Mouse (Mus musculus) midbrain, embryonic 10.5 days (tissue): Measurements from ENCODE around the gene Prkcg. TPM values are rescaled to one million over a fixed set of nuclear protein-coding genes. Genes with fewer than 3 reads are reported as not detected.
A peak's percentile ranks its signal among the peaks of the same experiment; 100 is the strongest.
"Not testable (repeated sequence)": the region's sequence is repeated elsewhere in the genome, so short reads cannot be mapped to it uniquely, and the experiment has no call there.

ENCODE experiments used
- DNase-seq: peaks from one replicate; pipeline ENCODE4 v3.0.0-alpha.2; 2017; ENCODE audit warnings: low spot score
- H3K27ac ChIP-seq: fragments of 300-500 bp; sonication (generic); replicated peaks from 2 replicates; pipeline ENCODE4 v1.5.1; 2016; ENCODE audit warnings: mild to moderate bottlenecking
- H3K27me3 ChIP-seq: fragments of 300-500 bp; sonication (generic); 2 replicates; pipeline ENCODE4 v1.6.1; 2016; ENCODE audit warnings: low read depth, mild to moderate bottlenecking; ENCODE audit not compliant: poor library complexity, severe bottlenecking
- H3K36me3 ChIP-seq: fragments of 300-500 bp; sonication (generic); 2 replicates; pipeline ENCODE4 v1.6.1; 2016; ENCODE audit warnings: mild to moderate bottlenecking, moderate library complexity
- H3K4me1 ChIP-seq: fragments of 300-500 bp; sonication (generic); 2 replicates; pipeline ENCODE4 v1.6.1; 2016
- H3K4me3 ChIP-seq: fragments of 300-500 bp; sonication (generic); 2 replicates; pipeline ENCODE4 v1.5.1; 2016; ENCODE audit warnings: mild to moderate bottlenecking, moderate library complexity
- H3K9me3 ChIP-seq: fragments of 300-500 bp; sonication (generic); replicated peaks from 2 replicates; pipeline ENCODE4 v1.6.1; 2016; ENCODE audit warnings: mild to moderate bottlenecking
- WGBS: fragments of 180-500 bp; shearing (Covaris S2); methylation state at CpG from one replicate; pipeline ENCODE4 v1.1.7; 2016; 5-methylcytosine and 5-hydroxymethylcytosine counted together
- polyA plus RNA-seq: library from polyadenylated mRNA; unstranded; fragments of >200 nt; fragmentation: Nextera tagmentation; extraction: Ambion mirVana; gene quantifications from 2 replicates; pipeline ENCODE4 v1.2.1, GENCODE M21; 2016

Gene Prkcg
- polyA plus RNA-seq, 1 experiment from 2014 or later = 1.2 TPM

DNA sequence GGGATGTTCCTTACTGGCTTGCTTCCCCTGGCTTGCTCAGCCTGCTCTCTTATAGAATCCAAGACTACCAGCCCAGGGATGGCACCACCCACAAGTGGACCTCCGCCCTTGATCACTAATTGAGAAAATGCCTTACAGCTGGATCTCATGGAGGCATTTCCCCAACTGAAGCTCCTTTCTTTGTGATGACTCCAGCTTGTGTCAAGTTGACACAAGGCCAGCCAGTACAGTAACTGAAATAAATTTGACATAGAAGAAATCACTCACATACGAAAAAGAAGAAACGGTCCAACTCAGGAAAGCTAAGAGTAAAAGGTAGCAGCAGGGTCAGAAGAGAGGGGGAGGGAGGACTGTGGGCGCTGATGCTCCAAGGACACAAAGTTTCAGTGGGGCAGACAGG is 12.2 kb upstream of the Prkcg start:
- 62% methylated on average over 4 of the region's 4 CpGs for WGBS
- not testable (repeated sequence) for H3K36me3 ChIP-seq, H3K27me3 ChIP-seq, H3K9me3 ChIP-seq, H3K4me3 ChIP-seq, H3K4me1 ChIP-seq, DNase-seq
- 0 out of 2 replicates have a peak overlapping the region, but pooled peaks have one; percentile 13 for H3K27ac ChIP-seq

DNA sequence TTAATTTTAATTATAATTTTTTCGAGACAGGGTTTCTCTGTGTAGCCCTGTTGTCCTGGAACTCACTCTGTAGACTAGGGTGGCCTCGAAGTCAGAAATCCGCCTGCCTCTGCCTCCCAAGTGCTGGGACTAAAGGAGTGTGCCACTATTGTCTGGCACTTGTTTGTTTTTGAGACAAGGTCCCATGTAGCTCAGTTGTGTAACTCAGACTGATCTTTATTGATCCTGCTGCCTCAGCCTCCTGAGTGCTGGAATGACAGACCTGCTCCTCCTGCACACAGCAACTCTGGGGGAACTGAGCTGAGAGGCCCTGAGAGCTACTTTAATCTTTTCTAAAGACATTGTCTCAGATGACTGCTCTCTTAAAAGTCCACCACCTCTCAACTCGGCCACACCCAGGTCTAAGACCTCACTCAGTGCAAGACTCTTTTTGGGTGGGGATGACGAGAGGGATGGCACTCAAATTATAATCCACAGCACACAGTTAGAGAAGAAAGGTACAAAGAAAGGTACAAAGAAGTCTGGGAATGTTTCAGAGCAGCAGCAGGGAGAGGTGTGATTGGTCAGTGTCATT is 8.8 kb upstream of the Prkcg start:
- 0 out of 2 replicates have a peak, but pooled peaks cover 4% of the 10 kb centered on the region for H3K4me1 ChIP-seq
- H3K27ac ChIP-seq = no peak overlapping the region
- H3K9me3 ChIP-seq = no peaks in the 10 kb centered on the region
- H3K4me3 ChIP-seq = no peak overlapping the region
- H3K27me3 ChIP-seq = no peaks in the 10 kb centered on the region
- DNase-seq = no peak
- WGBS = 70% methylated on average over 5 of the region's 5 CpGs
- H3K36me3 ChIP-seq = no peaks in the 10 kb centered on the region

DNA sequence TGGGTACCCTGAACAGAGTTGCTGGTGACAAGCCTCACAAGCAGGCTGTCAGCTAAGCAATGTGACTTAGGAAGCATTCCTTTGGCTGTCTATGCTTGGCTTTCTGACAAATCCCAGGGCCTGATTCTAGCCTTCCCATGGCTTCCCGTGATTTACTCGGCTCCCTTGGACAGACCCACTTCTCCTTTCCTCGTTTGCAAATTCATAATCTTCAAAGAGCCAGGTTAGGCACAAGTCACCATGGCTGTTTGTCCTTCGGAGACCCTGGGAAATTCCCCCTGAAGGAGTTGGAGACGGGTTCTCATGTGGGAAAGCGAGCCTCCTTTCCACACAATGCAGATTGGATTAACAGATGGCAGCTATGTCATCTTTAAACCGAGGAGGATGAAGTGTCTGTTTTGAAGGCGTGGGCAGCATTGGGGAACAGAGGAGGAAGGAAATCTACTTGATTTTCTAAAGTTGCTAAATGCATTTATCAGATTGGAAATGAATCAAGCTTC is 8.3 kb upstream of the Prkcg start:
- Histone ChIP-seq H3K36me3 (no peaks in the 10 kb centered on the region), H3K4me1 (0 out of 2 replicates have a peak, but pooled peaks cover 4% of the 10 kb centered on the region), H3K27ac (no peak overlapping the region), H3K9me3 (no peaks in the 10 kb centered on the region), H3K27me3 (no peaks in the 10 kb centered on the region), H3K4me3 (no peak overlapping the region)
- 61% methylated on average over 8 of the region's 8 CpGs for WGBS
- DNase-seq = no peak

DNA sequence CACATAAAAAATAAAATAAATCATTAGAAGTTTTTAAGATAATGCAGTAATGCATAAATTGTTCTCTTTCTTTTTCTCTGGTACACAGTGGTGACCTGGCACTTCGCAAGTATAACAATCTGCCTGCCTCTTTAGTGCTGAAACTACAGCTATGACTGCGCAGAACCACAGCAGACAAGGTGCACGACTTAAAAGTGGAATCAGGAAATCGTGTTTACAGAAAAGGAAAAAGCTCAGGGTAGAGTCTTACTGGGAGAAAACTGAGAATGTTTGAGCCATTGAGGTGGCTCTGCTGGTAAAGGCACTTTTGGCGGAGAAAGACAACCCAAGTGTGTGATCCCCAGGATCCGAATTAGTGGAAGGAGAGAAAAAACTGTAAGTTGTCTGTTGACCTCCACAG is 7.2 kb upstream of the Prkcg start:
- no peak for DNase-seq
- H3K4me3 ChIP-seq = no peak overlapping the region
- H3K9me3 ChIP-seq = no peaks in the 10 kb centered on the region
- H3K4me1 ChIP-seq = 0 out of 2 replicates have a peak, but pooled peaks cover 4% of the 10 kb centered on the region
- 84% methylated on average over 6 of the region's 6 CpGs for WGBS
- no peaks in the 10 kb centered on the region for H3K27me3 ChIP-seq
- no peaks in the 10 kb centered on the region for H3K36me3 ChIP-seq
- no peak overlapping the region for H3K27ac ChIP-seq

DNA sequence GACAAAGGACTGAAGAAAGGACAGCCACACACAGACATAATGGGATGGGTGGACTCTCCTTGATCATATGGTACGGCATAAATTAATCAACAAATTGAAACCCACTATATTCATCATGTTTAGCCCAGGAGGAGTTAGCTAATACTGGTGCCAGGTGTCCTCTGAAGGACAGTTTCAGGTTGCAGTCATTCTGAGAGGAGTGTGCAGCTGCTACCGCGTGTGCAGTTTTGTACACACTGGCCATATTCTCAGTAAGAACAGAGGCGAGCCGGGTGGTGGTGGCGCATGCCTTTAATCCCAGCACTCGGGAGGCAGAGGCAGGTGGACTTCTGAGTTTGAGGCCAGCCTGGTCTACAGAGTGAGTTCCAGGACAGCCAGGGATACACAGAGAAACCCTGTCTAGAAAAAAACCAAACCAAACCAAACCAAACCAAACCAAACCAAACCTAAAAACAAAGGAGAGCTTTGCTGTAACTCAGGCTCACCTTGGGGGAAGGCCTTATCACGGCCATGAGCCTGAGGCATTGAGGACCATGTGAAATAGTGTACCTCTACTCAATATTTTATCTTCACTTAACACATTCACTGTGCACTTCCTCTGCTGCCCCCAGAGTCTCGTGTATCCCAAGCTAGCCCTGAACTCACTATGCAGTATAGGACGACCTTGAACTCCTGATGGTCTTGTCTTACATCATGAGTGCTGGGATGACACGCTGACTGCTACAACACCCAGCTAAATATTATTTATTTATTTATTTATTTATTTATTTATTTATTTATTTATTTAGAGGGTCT is 5.7 kb upstream of the Prkcg start:
- DNase-seq = no peak
- Histone ChIP-seq H3K4me3 (no peak overlapping the region), H3K27ac (no peak overlapping the region), H3K36me3 (no peaks in the 10 kb centered on the region), H3K4me1 (no peaks in the 10 kb centered on the region), H3K9me3 (no peaks in the 10 kb centered on the region), H3K27me3 (no peaks in the 10 kb centered on the region)
- 90% methylated on average over 11 of the region's 11 CpGs for WGBS

DNA sequence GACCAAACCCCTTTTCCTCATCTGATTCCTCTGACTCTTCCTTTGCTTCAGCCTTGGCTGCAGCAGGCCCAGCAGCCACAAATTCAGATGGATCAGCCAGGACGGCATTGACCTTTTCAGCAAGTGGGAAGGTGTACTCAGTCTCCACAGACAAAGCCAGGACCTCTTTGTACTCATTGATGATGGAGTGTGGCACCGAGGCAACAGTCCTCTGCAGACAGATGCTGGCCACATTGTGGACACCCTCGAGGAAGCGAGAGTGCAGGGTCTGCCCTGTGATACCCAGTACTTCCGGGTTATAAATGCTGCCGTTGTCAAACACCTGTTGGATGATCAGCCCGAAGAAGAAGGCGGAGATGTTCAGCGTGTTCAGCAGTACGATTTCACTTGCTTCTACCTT is 4.4 kb upstream of the Prkcg start:
- Histone ChIP-seq H3K27ac (no peak overlapping the region), H3K9me3 (no peaks in the 10 kb centered on the region), H3K4me1 (peaks cover 9% of the 10 kb centered on the region), H3K27me3 (no peaks in the 10 kb centered on the region), H3K4me3 (no peak overlapping the region), H3K36me3 (no peaks in the 10 kb centered on the region)
- WGBS = 84% methylated on average over 10 of the region's 10 CpGs
- no peak for DNase-seq

DNA sequence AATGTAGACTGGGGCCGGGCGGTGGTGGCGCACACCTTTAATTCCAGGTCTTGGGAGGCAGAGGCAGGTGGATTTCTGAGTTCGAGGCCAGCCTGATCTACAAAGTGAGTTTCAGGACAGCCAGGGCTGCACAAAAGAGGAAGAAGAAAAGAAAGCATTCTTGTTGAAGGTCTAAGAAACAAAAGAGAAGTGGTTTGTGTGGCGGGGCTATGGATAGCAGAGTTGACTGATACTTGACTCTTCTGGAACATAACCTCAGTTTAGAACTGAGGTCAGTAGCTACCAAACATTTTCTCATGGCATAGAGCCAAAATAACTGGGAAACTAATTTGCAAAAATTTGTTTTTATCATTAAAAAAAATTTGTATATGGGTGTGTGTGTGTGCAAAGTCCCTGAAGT is 2.9 kb upstream of the Prkcg start:
- Histone ChIP-seq H3K4me3 (no peak overlapping the region), H3K9me3 (no peaks in the 10 kb centered on the region), H3K36me3 (no peaks in the 10 kb centered on the region), H3K4me1 (peaks cover 24% of the 10 kb centered on the region), H3K27ac (no peak overlapping the region), H3K27me3 (no peaks in the 10 kb centered on the region)
- DNase-seq = no peak
- 90% methylated on average over 5 of the region's 5 CpGs for WGBS

DNA sequence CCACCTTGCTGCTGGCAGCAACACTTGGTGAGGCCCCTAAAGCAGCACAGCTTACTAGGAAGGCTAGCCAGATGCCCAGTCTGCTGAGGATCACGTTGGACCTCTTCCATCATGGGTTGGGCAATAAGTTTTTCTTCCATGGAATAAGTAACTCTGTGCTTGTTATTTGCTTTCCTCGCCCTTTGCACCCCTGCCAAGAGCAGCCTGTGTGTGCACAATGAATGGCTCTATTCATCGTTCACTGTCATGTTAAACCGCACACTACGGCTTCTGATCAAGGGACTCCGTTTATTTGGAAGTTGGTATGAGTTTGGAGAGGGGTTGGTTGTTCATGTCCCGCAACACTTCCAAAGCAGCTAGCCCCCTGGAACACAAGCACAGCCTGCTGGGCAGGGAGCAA is 1.8 kb upstream of the Prkcg start:
- no peak for DNase-seq
- Histone ChIP-seq H3K4me3 (no peak overlapping the region), H3K9me3 (no peaks in the 10 kb centered on the region), H3K36me3 (no peaks in the 10 kb centered on the region), H3K27ac (no peak overlapping the region), H3K4me1 (peaks cover 33% of the 10 kb centered on the region), H3K27me3 (no peaks in the 10 kb centered on the region; the same call in 1 of the 2 replicates)
- WGBS = 81% methylated on average over 7 of the region's 7 CpGs

DNA sequence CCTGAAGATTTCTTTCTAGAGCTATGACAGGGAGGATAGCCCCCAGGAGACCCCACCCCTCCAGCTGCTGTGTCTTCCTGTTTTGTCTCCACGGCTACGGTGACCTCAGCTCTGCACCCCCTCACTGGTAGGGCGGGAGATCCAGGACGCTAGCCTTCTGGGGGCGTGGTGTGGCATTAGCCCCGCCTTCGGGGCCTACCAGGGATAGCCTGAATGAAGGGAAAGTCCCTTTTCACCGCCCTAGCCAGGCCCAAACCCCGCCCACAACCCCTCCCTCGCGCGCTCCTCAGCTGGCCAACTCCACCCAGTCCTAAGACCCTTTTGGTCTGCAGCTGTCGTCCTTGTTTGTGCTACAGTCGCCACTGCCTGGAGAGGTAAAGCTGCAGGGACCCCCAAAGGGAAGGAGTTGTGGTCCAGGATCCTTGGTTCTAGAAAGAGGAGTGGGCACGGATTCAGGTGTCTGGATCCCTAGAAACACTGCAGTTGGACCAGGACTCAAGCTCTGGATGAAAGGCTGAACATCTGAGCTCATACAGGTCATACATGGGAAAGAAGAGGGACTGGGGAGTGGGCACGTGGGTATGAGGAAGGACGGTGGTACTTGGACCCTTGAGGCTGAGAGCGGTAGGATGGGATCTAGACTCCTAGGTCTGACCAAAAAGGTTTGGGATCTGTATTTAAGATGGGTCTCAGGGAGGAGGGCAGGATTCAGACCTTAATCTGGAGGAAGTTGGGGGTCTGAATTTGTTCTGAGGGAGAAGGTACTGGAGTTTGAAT is 1.5 kb downstream of the Prkcg start:
- peak overlapping the region; percentile 57 for H3K4me3 ChIP-seq
- H3K4me1 ChIP-seq = peaks cover 43% of the 10 kb centered on the region
- H3K9me3 ChIP-seq = no peaks in the 10 kb centered on the region
- peak; percentile 97 for DNase-seq
- peaks cover 12% of the 10 kb centered on the region for H3K36me3 ChIP-seq
- peak overlapping the region; percentile 87 for H3K27ac ChIP-seq
- WGBS = under 1% methylated on average over 18 of the region's 18 CpGs
- no peaks in the 10 kb centered on the region; the same call in 1 of the 2 replicates for H3K27me3 ChIP-seq

DNA sequence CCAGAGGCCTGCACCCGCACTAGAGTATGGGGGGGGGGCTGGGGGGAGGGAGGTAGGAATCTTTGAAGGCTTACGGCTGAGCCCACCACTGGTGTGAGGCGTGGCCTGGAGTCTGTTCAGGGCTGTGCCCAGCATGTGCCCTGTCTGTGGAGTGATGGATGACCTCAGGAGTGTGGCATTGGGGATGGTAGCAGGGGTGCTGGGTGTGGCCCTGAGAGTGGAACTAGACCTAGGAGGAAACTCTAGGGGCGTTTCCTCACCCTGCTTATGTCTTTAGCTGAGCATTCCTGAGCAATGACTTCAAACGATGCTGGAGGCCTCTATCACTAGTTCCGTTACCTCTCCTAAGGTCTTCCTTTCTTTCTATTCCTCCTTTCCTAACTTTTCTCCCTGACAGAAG is 2.2 kb downstream of the Prkcg start:
- H3K27ac ChIP-seq = peak overlapping the region; percentile 87
- 50% methylated on average over 6 of the region's 6 CpGs for WGBS
- peak overlapping the region; percentile 57 for H3K4me3 ChIP-seq
- no peak for DNase-seq
- H3K27me3 ChIP-seq = no peaks in the 10 kb centered on the region; the same call in 1 of the 2 replicates
- H3K36me3 ChIP-seq = peaks cover 15% of the 10 kb centered on the region
- peaks cover 43% of the 10 kb centered on the region for H3K4me1 ChIP-seq
- H3K9me3 ChIP-seq = no peaks in the 10 kb centered on the region

DNA sequence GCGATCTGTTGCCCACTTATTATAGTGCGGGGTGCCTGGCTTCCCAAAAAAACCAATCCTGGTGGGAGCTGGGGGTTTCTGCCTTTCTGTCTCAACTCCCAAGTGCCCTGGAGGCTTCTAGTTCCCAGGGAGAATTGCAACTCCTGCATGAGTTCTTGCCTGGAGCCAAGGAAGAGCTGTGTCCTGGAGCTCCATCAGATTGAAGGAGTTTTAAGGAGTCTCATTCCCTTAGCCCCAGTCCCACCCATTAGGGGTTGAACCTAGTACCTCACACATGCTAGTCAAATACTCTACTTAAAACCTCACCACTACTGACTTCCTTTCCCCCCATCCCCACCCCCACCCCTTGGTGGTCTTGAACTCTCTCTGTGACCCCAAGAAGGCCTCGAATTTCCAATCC is 2.8 kb downstream of the Prkcg start:
- DNase-seq = no peak
- Histone ChIP-seq H3K27me3 (no peaks in the 10 kb centered on the region; the same call in 1 of the 2 replicates), H3K4me1 (peaks cover 43% of the 10 kb centered on the region), H3K27ac (no peak overlapping the region), H3K36me3 (peaks cover 18% of the 10 kb centered on the region), H3K4me3 (peak overlapping the region; percentile 9; the same call in 1 of the 2 replicates), H3K9me3 (no peaks in the 10 kb centered on the region)
- 76% methylated on average over 3 of the region's 3 CpGs for WGBS

DNA sequence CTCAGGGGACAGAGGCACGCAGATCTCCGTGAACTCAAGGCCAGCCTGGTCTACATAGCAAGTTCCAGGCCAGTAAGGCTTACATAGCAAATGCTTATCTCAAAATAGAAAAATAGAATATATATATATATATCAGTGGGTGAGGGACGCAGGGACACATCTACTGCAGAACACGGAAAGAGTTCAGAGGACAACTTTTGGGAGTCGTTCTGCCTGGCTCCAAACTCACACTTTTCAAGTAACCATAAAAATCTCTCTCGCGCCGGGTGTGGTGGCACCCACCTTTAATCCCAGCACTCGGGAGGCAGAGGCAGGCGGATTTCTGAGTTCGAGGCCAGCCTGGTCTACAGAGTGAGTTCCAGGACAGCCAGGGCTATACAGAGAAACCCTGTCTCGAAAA is 3.3 kb downstream of the Prkcg start:
- H3K27ac ChIP-seq = peak overlapping the region; percentile 73
- WGBS = 73% methylated on average over 12 of the region's 12 CpGs
- H3K36me3 ChIP-seq = peaks cover 23% of the 10 kb centered on the region
- H3K9me3 ChIP-seq, DNase-seq, H3K27me3 ChIP-seq: not testable (repeated sequence)
- peaks cover 43% of the 10 kb centered on the region for H3K4me1 ChIP-seq
- H3K4me3 ChIP-seq = peak overlapping the region; percentile 41
